ENCODE assay signal across 23 mouse cellular contexts in genomic region chr15:93763047-93763446, GRCm38 (mm10).
"Had no signal": no experiment of that assay in that cellular context is flagged by ENCODE, and none has a peak within 500 bp of the region (broad histone marks: within the 10 kb centered on the region; RNA-seq: fewer than 3 reads in every experiment).

No protein-coding gene starts in this region.

- H3K9ac ChIP-seq: heart, embryonic 12.5 days; hindbrain, embryonic 12.5 days; hindbrain, embryonic 14.5 days; intestine, embryonic 15.5 days; limb, embryonic 12.5 days had no signal

- H3K4me2 ChIP-seq: heart, embryonic 12.5 days; hindbrain, embryonic 12.5 days; hindbrain, embryonic 14.5 days; intestine, embryonic 15.5 days; limb, embryonic 12.5 days had no signal

- H3K4me1 ChIP-seq: hindbrain, embryonic 10.5 days; hindbrain, embryonic 12.5 days; intestine, embryonic 15.5 days had no signal

- ATAC-seq: hindbrain, embryonic 16.5 days; inflammation-experienced regulatory T-cells, adult 6 months; intestine, embryonic 15.5 days; intestine, postnatal 0 days had no signal

- H3K36me3 ChIP-seq: heart, embryonic 12.5 days; hindbrain, embryonic 10.5 days; hindbrain, embryonic 12.5 days; intestine, embryonic 15.5 days; limb, embryonic 10.5 days; limb, embryonic 12.5 days had no signal

- H3K9me3 ChIP-seq: heart, embryonic 12.5 days; hindbrain, embryonic 10.5 days; hindbrain, embryonic 12.5 days; intestine, embryonic 15.5 days; limb, embryonic 10.5 days; limb, embryonic 12.5 days had no signal

- H3K27me3 ChIP-seq: heart, embryonic 12.5 days; hindbrain, embryonic 12.5 days; intestine, embryonic 15.5 days had no signal

- H3K4me3 ChIP-seq: gastrocnemius, adult 2 months; heart, adult 2 months; heart, embryonic 12.5 days; hindbrain, embryonic 10.5 days; hindbrain, embryonic 12.5 days; intestine, embryonic 15.5 days; layer of hippocampus, adult 2 months; left cerebral cortex, adult 2 months; limb, embryonic 10.5 days; limb, embryonic 12.5 days had no signal

- H3K27ac ChIP-seq: gastrocnemius, adult 2 months; heart, adult 2 months; hindbrain, embryonic 10.5 days; hindbrain, embryonic 12.5 days; hindbrain, embryonic 14.5 days; intestine, embryonic 15.5 days; layer of hippocampus, adult 2 months; left cerebral cortex, adult 2 months; limb, embryonic 10.5 days; limb, embryonic 12.5 days had no signal

- DNase-seq: gastrocnemius, adult 2 months; gastrocnemius, postnatal 10 days; gastrocnemius, postnatal 25 days; heart, adult 2 months; heart, postnatal 10 days; heart, postnatal 4 days; kidney, adult 18-20 months; kidney, adult 8-10 months; kidney, postnatal 10 days; kidney, postnatal 25 days; kidney, postnatal 4 days had no signal
